Mouse (Mus musculus) CH12.LX (cell line): ENCODE data around the gene Pptc7. TPM values are rescaled to one million over a fixed set of nuclear protein-coding genes. Genes with fewer than 3 reads are reported as not detected.

Experiments
- DNase-seq: peaks from one replicate; pipeline ENCODE4 v3.0.0-alpha.2; 2013; ENCODE audit errors: extremely low read depth
- H3K27ac ChIP-seq: 2 replicates; pipeline ENCODE4 v1.5.1; 2012; ENCODE audit warnings: low read depth, mild to moderate bottlenecking, control low read depth, moderate library complexity; ENCODE audit not compliant: insufficient read depth
- H3K27me3 ChIP-seq: replicated peaks from 2 replicates; pipeline ENCODE3; 2012; ENCODE audit warnings: inconsistent platforms
- H3K36me3 ChIP-seq, 2 experiments: replicated peaks in 1 of 2; 2 replicates each; pipeline versions ENCODE3 to v1.6.1; 2012; ENCODE audit warnings: inconsistent platforms in 1 of 2, low read length in 1 of 2, mild to moderate bottlenecking in 1 of 2, mixed read lengths in 1 of 2, moderate library complexity in 1 of 2; ENCODE audit not compliant: control insufficient read depth in 1 of 2, insufficient read depth in 1 of 2
- H3K4me1 ChIP-seq, 2 experiments: 2 replicates each; pipeline ENCODE4 v1.6.1; 2012; ENCODE audit warnings: inconsistent platforms in 1 of 2, moderate library complexity in 1 of 2; ENCODE audit not compliant: insufficient read depth in 2 of 2, control insufficient read depth in 1 of 2
- H3K4me2 ChIP-seq: 2 replicates; pipeline ENCODE4 v1.6.1; 2012; ENCODE audit warnings: low read depth, mild to moderate bottlenecking, control low read depth; ENCODE audit not compliant: poor library complexity, insufficient read depth, severe bottlenecking
- H3K4me3 ChIP-seq, 3 experiments: fragments of 150-350 bp in 1 of 3; sonication (generic) in 1 of 3; replicated peaks in 1 of 3; 2 replicates each; pipeline versions ENCODE3 to v1.5.1; 2011 to 2012; ENCODE audit warnings: low read depth in 2 of 3, low read length in 2 of 3, mild to moderate bottlenecking in 2 of 3, moderate library complexity in 2 of 3, control low read depth in 1 of 3, improper control_type of control experiment in 1 of 3, inconsistent platforms in 1 of 3, mixed read lengths in 1 of 3; ENCODE audit not compliant: poor library complexity in 1 of 3
- H3K79me2 ChIP-seq: replicated peaks from 2 replicates; pipeline ENCODE4 v1.6.1; 2012; ENCODE audit warnings: mild to moderate bottlenecking, moderate library complexity; ENCODE audit not compliant: control insufficient read depth, poor library complexity, insufficient read depth, severe bottlenecking; ENCODE audit errors: extremely low read depth
- H3K9ac ChIP-seq: 2 replicates; pipeline ENCODE4 v1.6.1; 2012; ENCODE audit warnings: low read depth, mild to moderate bottlenecking, control low read depth, moderate library complexity; ENCODE audit not compliant: insufficient read depth
- H3K9me3 ChIP-seq: replicated peaks from 2 replicates; pipeline ENCODE3; 2012; ENCODE audit warnings: low read length, inconsistent platforms, mixed read lengths
- CTCF ChIP-seq, 2 experiments: IDR thresholded peaks in 1 of 2; conservative IDR thresholded peaks in 1 of 2; 2 replicates each; pipeline ENCODE4 v1.5.1; 2011 to 2012; ENCODE audit warnings: low read depth in 2 of 2, low read length in 2 of 2, improper control_type of control experiment in 1 of 2, inconsistent platforms in 1 of 2, mild to moderate bottlenecking in 1 of 2, moderate library complexity in 1 of 2
- E2F4 ChIP-seq: IDR thresholded peaks from 2 replicates; pipeline ENCODE4 v1.6.1; 2011; ENCODE audit warnings: low read depth, low read length, improper control_type of control experiment; ENCODE audit not compliant: insufficient replicate concordance
- ELF1 ChIP-seq: IDR thresholded peaks from 2 replicates; pipeline ENCODE4 v1.6.1; 2014; ENCODE audit warnings: low read depth, mild to moderate bottlenecking, inconsistent platforms, low read length, improper control_type of control experiment
- HCFC1 ChIP-seq: IDR thresholded peaks from 2 replicates; pipeline ENCODE4 v1.6.1; 2012; ENCODE audit warnings: low read depth, mild to moderate bottlenecking, inconsistent platforms, low read length, improper control_type of control experiment
- JUN ChIP-seq: IDR thresholded peaks from 2 replicates; pipeline ENCODE4 v1.6.1; 2011; ENCODE audit warnings: low read depth, mild to moderate bottlenecking, low read length, improper control_type of control experiment, moderate library complexity; ENCODE audit not compliant: insufficient read depth
- KAT2A ChIP-seq: IDR thresholded peaks from 2 replicates; pipeline ENCODE4 v1.6.1; 2012; ENCODE audit warnings: low read length, improper control_type of control experiment, inconsistent platforms; ENCODE audit not compliant: insufficient replicate concordance
- MAFK ChIP-seq: IDR thresholded peaks from 2 replicates; pipeline ENCODE4 v1.6.1; 2011; ENCODE audit warnings: low read length, improper control_type of control experiment; ENCODE audit not compliant: insufficient replicate concordance
- MAZ ChIP-seq: IDR thresholded peaks from 2 replicates; pipeline ENCODE4 v1.6.1; 2012; ENCODE audit warnings: low read depth, mild to moderate bottlenecking, inconsistent platforms, low read length, improper control_type of control experiment, moderate library complexity
- MEF2A ChIP-seq: IDR thresholded peaks from 2 replicates; pipeline ENCODE4 v1.6.1; 2014; ENCODE audit warnings: low read depth, mild to moderate bottlenecking, inconsistent platforms, low read length, improper control_type of control experiment, borderline replicate concordance
- MXI1 ChIP-seq: IDR thresholded peaks from 2 replicates; pipeline ENCODE4 v1.6.1; 2011; ENCODE audit warnings: mild to moderate bottlenecking, low read depth, low read length, improper control_type of control experiment
- NRF1 ChIP-seq: IDR thresholded peaks from 2 replicates; pipeline ENCODE4 v1.6.1; 2014; ENCODE audit warnings: low read depth, mild to moderate bottlenecking, inconsistent platforms, low read length, improper control_type of control experiment, moderate library complexity
- PAX5 ChIP-seq: IDR thresholded peaks from 2 replicates; pipeline ENCODE4 v1.6.1; 2012; ENCODE audit warnings: low read length, inconsistent platforms, mixed read lengths
- POLR2A ChIP-seq: IDR thresholded peaks from 2 replicates; pipeline ENCODE4 v1.6.1; 2011; ENCODE audit warnings: low read depth, mild to moderate bottlenecking, improper control_type of control experiment, low read length
- POLR2AphosphoS2 ChIP-seq: IDR thresholded peaks from 2 replicates; pipeline ENCODE4 v1.6.1; 2011; ENCODE audit warnings: low read depth, low read length, improper control_type of control experiment
- RCOR1 ChIP-seq: conservative IDR thresholded peaks from 2 replicates; pipeline ENCODE4 v1.6.1; 2012; ENCODE audit warnings: low read depth, mild to moderate bottlenecking, inconsistent platforms, low read length, improper control_type of control experiment
- TBP ChIP-seq: conservative IDR thresholded peaks from 2 replicates; pipeline ENCODE4 v1.6.1; 2011; ENCODE audit warnings: low read depth, low read length, improper control_type of control experiment
- UBTF ChIP-seq: IDR thresholded peaks from 2 replicates; pipeline ENCODE4 v1.6.1; 2012; ENCODE audit warnings: low read depth, mild to moderate bottlenecking, inconsistent platforms, low read length, improper control_type of control experiment, moderate library complexity
- ZC3H11A ChIP-seq: IDR thresholded peaks from 2 replicates; pipeline ENCODE4 v1.6.1; 2012; ENCODE audit warnings: low read depth, mild to moderate bottlenecking, inconsistent platforms, low read length, improper control_type of control experiment
- ZMIZ1 ChIP-seq: IDR thresholded peaks from 2 replicates; pipeline ENCODE4 v1.6.1; 2012; ENCODE audit warnings: low read depth, mild to moderate bottlenecking, inconsistent platforms, low read length, improper control_type of control experiment
- ZNF384 ChIP-seq: IDR thresholded peaks from 2 replicates; pipeline ENCODE4 v1.6.1; 2012; ENCODE audit warnings: low read depth, low read length, improper control_type of control experiment, inconsistent platforms
- dilution Hi-C: fragments of 300-500 bp; cut with MboI; formaldehyde crosslinking; loops from 2 replicates; pipeline ENCODE4 v1.14.3; 2020; ENCODE audit warnings: low sequenced_read_pairs; ENCODE audit not compliant: extremely low pct_unique_long_range_greater_than_20kb, extremely low pct_ligation_motif_present
- in situ Hi-C: fragments of 300-500 bp; cut with MboI; formaldehyde crosslinking; loops from 3 replicates; pipeline ENCODE4 v1.14.3; 2019; ENCODE audit warnings: low sequenced_read_pairs, low pct_ligation_motif_present, low pct_unique_long_range_greater_than_20kb, mixed read lengths
- polyA plus RNA-seq: library from polyadenylated mRNA; unstranded; fragments of >175 nt; gene quantifications from 2 replicates; pipeline ENCODE4 v1.2.1, GENCODE M21; 2012; ENCODE audit warnings: low read depth; ENCODE audit not compliant: insufficient read length
- total RNA-seq, 2 experiments: library from RNA; depleted of rRNA; stranded (reverse); fragments of 300-350 nt in 1 of 2; fragments of >200 nt in 1 of 2; gene quantifications; 2 replicates each; pipeline ENCODE4 v1.2.3; 2012 to 2014

Pptc7 gene
- total and polyA plus RNA-seq, 3 experiments: 17.1 to 25.9 (median 23.6) TPM

GRCm38 (mm10) chr5:122249281-122249680 lies 34.9 kb upstream of the Pptc7 start:
- DNase-seq: no peak
- TF ChIP-seq ZC3H11A (no peak), UBTF (no peak), E2F4 (no peak), PAX5 (no peak), MAZ (no peak), POLR2A (no peak), RCOR1 (no peak)
- H3K36me3 ChIP-seq: peaks cover 36 to 76% of the 10 kb centered on the region in 2 experiments

DNA sequence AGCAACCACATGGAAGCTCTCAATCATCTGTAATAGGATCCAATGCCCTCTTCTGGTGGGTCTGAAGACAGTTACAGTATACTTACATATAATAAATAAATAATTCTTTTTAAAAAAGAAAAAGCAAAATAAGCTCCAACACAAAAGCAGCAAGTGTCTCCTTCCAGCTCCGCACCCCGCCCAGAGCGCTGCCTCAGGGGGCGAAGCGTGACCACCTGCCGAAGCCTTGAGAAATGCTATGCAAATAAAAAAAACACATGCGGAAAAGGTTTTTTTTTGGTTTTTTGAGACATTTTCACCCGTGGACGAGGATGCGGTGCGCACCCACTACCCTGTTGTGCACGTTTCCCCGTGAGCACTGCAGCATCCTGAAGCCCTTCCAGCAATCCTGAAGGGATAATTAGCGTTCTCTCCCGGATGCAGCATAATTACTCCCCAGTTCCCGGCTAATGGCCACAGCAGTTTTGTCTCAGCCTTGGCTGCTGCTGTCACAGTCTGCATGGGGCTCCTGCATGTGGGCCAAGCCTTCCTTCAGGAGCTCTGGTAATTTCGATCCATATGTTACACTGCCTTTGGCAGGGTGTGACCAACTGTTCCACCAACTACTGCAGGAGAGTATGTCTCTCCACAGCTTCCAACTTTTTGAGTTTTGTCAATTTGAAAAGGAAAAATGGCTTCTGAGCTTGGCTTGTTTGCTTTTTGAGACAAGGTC lies 32.1 kb upstream of the Pptc7 start:
- in situ Hi-C loops (loop anchor here (25.0 kb wide), 1 partner anchor 115 kb away; the partner anchor contains the start of gene Ccdc63), dilution Hi-C loops (no loop called here)
- no peak for DNase-seq

More at GRCm38 (mm10) chr5:122249281-122249680, 34.9 kb upstream of the Pptc7 start:
- Histone ChIP-seq H3K4me1 (peaks cover 22 to 35% of the 10 kb centered on the region in 2 experiments), H3K9me3 (no peaks in the 10 kb centered on the region), H3K9ac (no peak overlapping the region), H3K4me2 (no peak overlapping the region), H3K4me3 (no peak overlapping the region), H3K27ac (no peak overlapping the region), H3K79me2 (no peaks in the 10 kb centered on the region), H3K27me3 (no peaks in the 10 kb centered on the region)
- dilution Hi-C loops: no loop called here
- in situ Hi-C loops: no loop called here

More for the DNA sequence above, 32.1 kb upstream of the Pptc7 start:
- peaks cover 13 to 28% of the 10 kb centered on the region in 2 experiments for H3K4me1 ChIP-seq
- H3K36me3 ChIP-seq: peaks cover 50 to 79% of the 10 kb centered on the region in 2 experiments
- no peaks in the 10 kb centered on the region for H3K27me3 ChIP-seq
- H3K79me2 ChIP-seq: no peaks in the 10 kb centered on the region
- no peaks in the 10 kb centered on the region for H3K9me3 ChIP-seq
- H3K4me3 ChIP-seq: no peak overlapping the region
- no peak overlapping the region for H3K27ac ChIP-seq
- TF ChIP-seq KAT2A (no peak), ZNF384 (no peak), ZMIZ1 (no peak), MAFK (no peak), UBTF (no peak), RCOR1 (no peak), MAZ (no peak), JUN (no peak), HCFC1 (no peak), POLR2AphosphoS2 (no peak), MEF2A (no peak), CTCF (conservative IDR thresholded peaks at IDR 0.05 in 1 of 2, IDR thresholded peaks at IDR 0.05 in 1 of 2; ENCODE audit: low read depth in 2 of 2, low read length in 2 of 2) (no peak), NRF1 (no peak), MXI1 (no peak), TBP (no peak), ELF1 (no peak), POLR2A (no peak)
- H3K4me2 ChIP-seq: no peak overlapping the region
- no peak overlapping the region for H3K9ac ChIP-seq
